Mouse (Mus musculus): Measurements from ENCODE around the gene Dhx16. TPM values are rescaled to one million over a fixed set of nuclear protein-coding genes. Genes with fewer than 3 reads are reported as not detected.

Gene Dhx16
- polyA plus RNA-seq, 1 experiment, result 533 TPM

DNA sequence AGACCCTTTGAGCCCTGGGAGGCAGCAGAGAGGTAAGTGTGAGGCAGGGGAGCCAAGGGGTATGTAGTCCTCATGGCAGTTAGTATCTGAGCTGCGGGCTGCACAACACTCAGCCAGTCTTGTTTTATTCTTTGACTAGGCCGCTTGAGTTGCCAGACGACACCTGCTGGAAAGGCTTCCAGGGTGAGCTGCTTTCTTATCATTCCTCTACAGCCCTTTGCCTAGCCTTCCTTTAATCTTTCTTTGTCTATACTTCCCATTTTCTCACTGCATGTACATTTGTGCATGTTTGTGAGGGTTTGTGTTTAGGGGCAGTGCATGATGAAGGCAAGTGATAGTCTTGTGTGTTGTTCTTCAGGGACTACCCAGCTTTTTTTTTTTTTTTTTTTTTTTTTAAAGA, 28.6 kb upstream of the Dhx16 start:
- Histone ChIP-seq H3K36me3 (ENCODE audit: control insufficient read depth, insufficient read depth, low read length, poor library complexity, severe bottlenecking) (peaks cover 73% of the 10 kb centered on the region), H3K4me3 (ENCODE audit: low read depth, low read length) (no peak overlapping the region), H3K9ac (ENCODE audit: low read depth, poor library complexity, severe bottlenecking) (no peak overlapping the region)

GRCm38 (mm10) chr17:35859371-35859770, 20.2 kb upstream of the Dhx16 start:
- H3K9me3 ChIP-seq (replicated peaks; ENCODE audit: control insufficient read depth, insufficient read depth, low read length, poor library complexity, severe bottlenecking), result no peaks in the 10 kb centered on the region
- no peak overlapping the region for H3K4me3 ChIP-seq (ENCODE audit: low read depth, low read length)
- TF ChIP-seq CTCF (IDR thresholded peaks at IDR 0.05; ENCODE audit: low read depth, low read length) (no peak), POLR2A (IDR thresholded peaks at IDR 0.05; ENCODE audit: insufficient read depth, low read length) (no peak), EP300 (IDR thresholded peaks at IDR 0.05; ENCODE audit: insufficient read depth, low read depth, low read length) (no peak)
- no peak overlapping the region for H3K27ac ChIP-seq (ENCODE audit: insufficient read depth, low read length)
- H3K9ac ChIP-seq (ENCODE audit: low read depth, poor library complexity, severe bottlenecking), result no peak overlapping the region
- H3K36me3 ChIP-seq (ENCODE audit: control insufficient read depth, insufficient read depth, low read length, poor library complexity, severe bottlenecking), result peaks cover 36% of the 10 kb centered on the region
- peaks cover 5% of the 10 kb centered on the region for H3K4me1 ChIP-seq (ENCODE audit: control insufficient read depth, insufficient read depth, low read length)
- no peaks in the 10 kb centered on the region for H3K27me3 ChIP-seq (ENCODE audit: control insufficient read depth, insufficient read depth, low read length, poor library complexity, severe bottlenecking)

More for the DNA sequence above, 28.6 kb upstream of the Dhx16 start:
- H3K4me1 ChIP-seq (ENCODE audit: control insufficient read depth, insufficient read depth, low read length), result no peaks in the 10 kb centered on the region
- H3K27ac ChIP-seq (ENCODE audit: insufficient read depth, low read length), result no peak overlapping the region
- TF ChIP-seq CTCF (IDR thresholded peaks at IDR 0.05; ENCODE audit: low read depth, low read length) (no peak), POLR2A (IDR thresholded peaks at IDR 0.05; ENCODE audit: insufficient read depth, low read length) (no peak), EP300 (IDR thresholded peaks at IDR 0.05; ENCODE audit: insufficient read depth, low read depth, low read length) (no peak)
- H3K27me3 ChIP-seq (ENCODE audit: control insufficient read depth, insufficient read depth, low read length, poor library complexity, severe bottlenecking), result no peaks in the 10 kb centered on the region
- H3K9me3 ChIP-seq (replicated peaks; ENCODE audit: control insufficient read depth, insufficient read depth, low read length, poor library complexity, severe bottlenecking), result no peaks in the 10 kb centered on the region

GRCm38 (mm10) chr17:35859835-35860234, 19.8 kb upstream of the Dhx16 start:
- H3K27me3 ChIP-seq (ENCODE audit: control insufficient read depth, insufficient read depth, low read length, poor library complexity, severe bottlenecking), result no peaks in the 10 kb centered on the region
- H3K4me1 ChIP-seq (ENCODE audit: control insufficient read depth, insufficient read depth, low read length), result peaks cover 5% of the 10 kb centered on the region
- H3K27ac ChIP-seq (ENCODE audit: insufficient read depth, low read length), result no peak overlapping the region
- no peaks in the 10 kb centered on the region for H3K9me3 ChIP-seq (replicated peaks; ENCODE audit: control insufficient read depth, insufficient read depth, low read length, poor library complexity, severe bottlenecking)
- no peak overlapping the region for H3K4me3 ChIP-seq (ENCODE audit: low read depth, low read length)
- H3K9ac ChIP-seq (ENCODE audit: low read depth, poor library complexity, severe bottlenecking), result no peak overlapping the region
- peaks cover 35% of the 10 kb centered on the region for H3K36me3 ChIP-seq (ENCODE audit: control insufficient read depth, insufficient read depth, low read length, poor library complexity, severe bottlenecking)
- no peak for TF ChIP-seq CTCF (IDR thresholded peaks at IDR 0.05; ENCODE audit: low read depth, low read length)
- no peak for TF ChIP-seq EP300 (IDR thresholded peaks at IDR 0.05; ENCODE audit: insufficient read depth, low read depth, low read length)
- TF ChIP-seq POLR2A (IDR thresholded peaks at IDR 0.05; ENCODE audit: insufficient read depth, low read length), result no peak

DNA sequence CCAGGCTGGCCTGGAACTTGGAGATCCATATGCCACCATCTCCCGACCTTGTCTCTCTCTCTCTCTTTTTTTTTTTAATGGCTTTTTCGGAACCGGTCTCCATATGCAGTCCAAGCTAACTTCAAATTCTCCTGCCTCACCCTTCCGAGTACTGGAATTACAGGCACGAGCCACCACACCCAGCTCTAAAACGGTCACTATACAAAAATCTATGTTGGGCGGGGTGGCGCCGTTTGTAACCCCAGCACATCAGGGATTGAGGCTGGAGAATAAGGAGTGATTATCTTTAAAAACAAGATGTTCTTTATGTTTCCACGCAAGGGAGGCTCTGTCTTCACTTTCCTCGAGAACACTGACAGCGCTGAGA, 18.8 kb upstream of the Dhx16 start:
- peaks cover 29% of the 10 kb centered on the region for H3K36me3 ChIP-seq (ENCODE audit: control insufficient read depth, insufficient read depth, low read length, poor library complexity, severe bottlenecking)
- peak overlapping the region; percentile 59 for H3K27ac ChIP-seq (ENCODE audit: insufficient read depth, low read length)

GRCm38 (mm10) chr17:35861198-35861857, 18.3 kb upstream of the Dhx16 start, which contains the start of gene Nrm:
Nrm (plus strand) TSS chr17:35861318.
- TF ChIP-seq EP300 (IDR thresholded peaks at IDR 0.05; ENCODE audit: insufficient read depth, low read depth, low read length) (0 out of 2 replicates have a peak, but pooled peaks have one; percentile 8), POLR2A (IDR thresholded peaks at IDR 0.05; ENCODE audit: insufficient read depth, low read length) (peak; percentile 53), CTCF (IDR thresholded peaks at IDR 0.05; ENCODE audit: low read depth, low read length) (peak; percentile 35)
- H3K9ac ChIP-seq (ENCODE audit: low read depth, poor library complexity, severe bottlenecking), result peak within 1 kb of the TSS; percentile 46
- peak within 1 kb of the TSS; percentile 84 for H3K4me3 ChIP-seq (ENCODE audit: low read depth, low read length)
- H3K4me1 ChIP-seq (ENCODE audit: control insufficient read depth, insufficient read depth, low read length), result peaks cover 5% of the 10 kb centered on the region
- no peaks in the 10 kb centered on the region for H3K9me3 ChIP-seq (replicated peaks; ENCODE audit: control insufficient read depth, insufficient read depth, low read length, poor library complexity, severe bottlenecking)
- peak within 1 kb of the TSS; percentile 64 for H3K27ac ChIP-seq (ENCODE audit: insufficient read depth, low read length)
- H3K27me3 ChIP-seq (ENCODE audit: control insufficient read depth, insufficient read depth, low read length, poor library complexity, severe bottlenecking), result no peaks in the 10 kb centered on the region
- H3K36me3 ChIP-seq (ENCODE audit: control insufficient read depth, insufficient read depth, low read length, poor library complexity, severe bottlenecking), result peaks cover 25% of the 10 kb centered on the region

More for the DNA sequence above, 18.8 kb upstream of the Dhx16 start:
- Histone ChIP-seq H3K4me3 (ENCODE audit: low read depth, low read length) (peak overlapping the region; percentile 84), H3K27me3 (ENCODE audit: control insufficient read depth, insufficient read depth, low read length, poor library complexity, severe bottlenecking) (no peaks in the 10 kb centered on the region), H3K9me3 (replicated peaks; ENCODE audit: control insufficient read depth, insufficient read depth, low read length, poor library complexity, severe bottlenecking) (no peaks in the 10 kb centered on the region), H3K9ac (ENCODE audit: low read depth, poor library complexity, severe bottlenecking) (peak overlapping the region; percentile 46), H3K4me1 (ENCODE audit: control insufficient read depth, insufficient read depth, low read length) (peaks cover 5% of the 10 kb centered on the region)
- TF ChIP-seq EP300 (IDR thresholded peaks at IDR 0.05; ENCODE audit: insufficient read depth, low read depth, low read length) (no peak), POLR2A (IDR thresholded peaks at IDR 0.05; ENCODE audit: insufficient read depth, low read length) (no peak), CTCF (IDR thresholded peaks at IDR 0.05; ENCODE audit: low read depth, low read length) (no peak)

GRCm38 (mm10) chr17:35864832-35865353, 14.7 kb upstream of the Dhx16 start:
- H3K9me3 ChIP-seq (replicated peaks; ENCODE audit: control insufficient read depth, insufficient read depth, low read length, poor library complexity, severe bottlenecking), result no peaks in the 10 kb centered on the region
- H3K4me3 ChIP-seq (ENCODE audit: low read depth, low read length), result no peak overlapping the region; the same call in 1 of the 2 replicates
- H3K4me1 ChIP-seq (ENCODE audit: control insufficient read depth, insufficient read depth, low read length), result peaks cover 5% of the 10 kb centered on the region
- TF ChIP-seq CTCF (IDR thresholded peaks at IDR 0.05; ENCODE audit: low read depth, low read length), result no peak
- 0 out of 2 replicates have a peak, but pooled peaks have one; percentile 3 for TF ChIP-seq EP300 (IDR thresholded peaks at IDR 0.05; ENCODE audit: insufficient read depth, low read depth, low read length)
- H3K9ac ChIP-seq (ENCODE audit: low read depth, poor library complexity, severe bottlenecking), result peak overlapping the region; percentile 82
- H3K27ac ChIP-seq (ENCODE audit: insufficient read depth, low read length), result peak overlapping the region; percentile 60
- H3K27me3 ChIP-seq (ENCODE audit: control insufficient read depth, insufficient read depth, low read length, poor library complexity, severe bottlenecking), result no peaks in the 10 kb centered on the region
- H3K36me3 ChIP-seq (ENCODE audit: control insufficient read depth, insufficient read depth, low read length, poor library complexity, severe bottlenecking), result no peaks in the 10 kb centered on the region

All from ES-Bruce4 (cell line).